Mouse (Mus musculus) liver, embryonic 14.5 days (tissue): Measurements from ENCODE around the gene Muc13.

Experiments
- CTCF ChIP-seq: IDR thresholded peaks from 2 replicates; pipeline ENCODE4 v1.5.1; 2016; ENCODE audit warnings: antibody characterized with exemption, low read depth, control low read depth
- EP300 ChIP-seq: IDR thresholded peaks from 2 replicates; pipeline ENCODE4 v1.6.1; 2016; ENCODE audit warnings: antibody characterized with exemption, low read depth

DNA sequence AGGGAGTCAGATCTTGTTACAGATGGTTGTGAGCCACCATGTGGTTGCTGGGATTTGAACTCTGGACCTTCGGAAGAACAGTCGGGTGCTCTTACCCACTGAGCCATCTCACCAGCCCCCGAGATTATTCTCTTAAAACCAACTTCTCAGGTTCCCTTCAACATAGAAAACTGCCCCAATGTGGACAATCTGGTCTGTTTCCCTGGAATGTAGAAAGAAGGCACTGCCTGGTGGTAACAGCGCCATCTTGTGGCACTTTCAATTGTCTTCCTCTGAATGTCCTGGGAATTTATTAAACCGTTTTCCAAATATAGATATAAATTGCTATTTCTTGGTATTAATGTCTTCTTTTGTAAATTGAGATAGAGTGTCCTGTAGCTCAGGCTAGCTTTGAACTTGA is 4.0 kb downstream of the Muc13 start:
- TF ChIP-seq EP300: no peak
- peak; percentile 73 for TF ChIP-seq CTCF
